Mouse (Mus musculus): ENCODE measurements around the gene C8g. TPM values are rescaled to one million over a fixed set of nuclear protein-coding genes. Genes with fewer than 3 reads are reported as not detected.

The C8g gene
- polyA plus RNA-seq, 1 experiment from 2014 or later, result 6.0 TPM

DNA sequence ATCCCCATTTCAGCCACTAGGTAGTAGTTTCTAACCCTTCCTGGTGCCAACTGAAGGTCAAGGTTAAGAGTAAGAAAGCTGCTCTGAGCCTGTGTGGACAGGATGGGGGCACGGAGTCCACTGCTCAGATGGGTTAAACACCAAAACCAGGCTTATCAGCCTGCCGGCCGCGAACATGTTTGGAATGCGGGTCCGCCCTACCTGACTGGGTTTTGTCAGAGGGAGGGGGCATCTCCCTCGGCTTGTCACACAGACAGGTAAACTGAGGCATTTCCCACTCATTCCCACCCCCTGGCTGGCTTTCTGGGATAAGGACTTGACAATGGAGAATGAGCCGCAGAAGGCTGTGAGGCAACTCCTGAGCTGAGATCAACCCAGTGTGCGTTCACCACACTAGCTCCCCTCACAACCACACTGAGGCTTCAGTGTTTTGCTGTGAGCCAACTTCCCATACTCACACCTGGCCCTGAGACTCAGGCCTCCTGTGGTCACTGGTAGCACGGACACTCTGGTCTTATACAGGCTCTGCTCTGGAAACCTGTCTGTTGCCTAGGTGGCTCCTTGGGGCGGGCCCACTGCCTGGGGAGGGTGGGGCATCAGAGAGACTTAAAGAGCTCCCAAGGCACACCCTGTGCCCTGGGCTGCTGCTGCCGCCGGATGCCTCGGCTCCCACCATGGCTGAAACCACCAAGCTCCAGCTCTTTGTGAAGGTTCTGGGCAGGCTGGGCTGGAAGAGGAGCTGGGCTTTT, 45.1 kb downstream of the C8g start, which contains the start of gene Clic3:
Gene Clic3 (plus strand): TSS at position 634 of the 749 bp plus-strand sequence.
- Histone ChIP-seq H3K36me3 (peaks cover 12% of the 10 kb centered on the region), H3K9me3 (no peaks in the 10 kb centered on the region), H3K4me1 (peaks cover 32% of the 10 kb centered on the region), H3K4me3 (no peak within 1 kb of the TSS), H3K27me3 (ENCODE audit: insufficient read depth, poor library complexity, severe bottlenecking) (peaks cover 7% of the 10 kb centered on the region; the same call in 1 of the 2 replicates), H3K27ac (no peak within 1 kb of the TSS)
- 39% methylated on average over 14 of the region's 14 CpGs for WGBS
- DNase-seq (ENCODE audit: low spot score), result no peak

DNA sequence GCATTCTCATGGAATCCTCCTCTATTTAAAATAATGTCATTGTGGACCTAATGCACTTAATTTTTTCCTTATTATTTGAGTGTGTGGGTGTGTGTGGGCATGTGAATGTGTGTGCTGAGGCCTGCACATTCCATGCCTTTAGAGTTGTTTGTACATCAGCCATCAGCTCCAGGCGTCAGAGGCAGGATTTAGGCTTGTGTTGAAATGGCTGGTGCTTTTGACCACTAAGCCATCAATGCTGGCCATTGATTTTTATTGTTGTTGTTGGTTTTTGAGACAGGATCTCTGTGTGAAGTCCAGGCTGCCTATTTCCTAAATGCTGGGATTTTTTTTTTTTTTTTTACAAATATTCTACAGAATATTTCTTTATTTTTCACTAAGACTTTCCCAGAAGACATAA, 48.6 kb downstream of the C8g start:
- Histone ChIP-seq H3K36me3 (no peaks in the 10 kb centered on the region), H3K4me3 (no peak overlapping the region), H3K9me3 (no peaks in the 10 kb centered on the region), H3K27me3 (ENCODE audit: insufficient read depth, poor library complexity, severe bottlenecking) (peaks cover 8% of the 10 kb centered on the region; the same call in 1 of the 2 replicates), H3K27ac (no peak overlapping the region), H3K4me1 (peaks cover 14% of the 10 kb centered on the region; the same call in 1 of the 2 replicates)
- 58% methylated on average over 1 of the region's 1 CpGs for WGBS
- DNase-seq (ENCODE audit: low spot score), result no peak

DNA sequence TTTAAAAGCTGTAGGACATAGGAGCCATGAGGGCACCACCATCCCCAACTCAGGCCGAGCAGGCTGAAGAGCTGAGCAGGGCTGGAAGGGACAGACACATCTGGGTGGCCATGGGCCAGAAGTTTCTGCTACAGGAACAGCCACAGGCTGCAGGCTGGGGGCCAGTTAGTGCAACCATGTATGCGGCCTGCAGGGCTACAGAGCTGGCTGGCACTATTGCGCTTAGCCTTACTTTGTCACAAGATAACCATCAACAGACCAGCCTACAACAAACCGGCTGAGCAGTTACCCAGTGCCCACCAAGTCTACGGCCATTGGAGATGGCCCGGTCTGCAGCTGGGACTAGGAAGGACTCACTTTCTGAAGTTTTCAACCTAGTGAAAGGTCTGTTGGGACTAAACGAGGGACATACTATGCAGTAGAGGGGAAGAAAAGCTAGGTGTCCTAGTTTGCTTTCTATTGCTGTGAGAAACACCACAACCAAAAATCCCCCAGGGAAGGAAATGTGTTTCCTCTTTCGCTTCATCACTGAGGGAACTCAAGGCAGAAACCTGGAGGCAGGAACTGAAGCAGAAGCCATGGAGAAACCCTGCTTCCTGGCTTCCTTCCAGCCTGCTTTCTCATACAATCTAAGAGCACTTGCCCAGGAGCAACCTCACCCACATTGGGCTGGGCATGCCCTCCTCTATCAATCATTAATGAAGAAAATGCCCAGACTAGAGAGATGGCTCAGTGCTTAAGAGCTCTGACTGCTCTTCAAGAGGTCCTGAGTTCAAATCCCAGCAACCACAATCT, 50.5 kb downstream of the C8g start:
- no peak for DNase-seq (ENCODE audit: low spot score)
- Histone ChIP-seq H3K27ac (no peak overlapping the region), H3K4me3 (no peak overlapping the region), H3K36me3 (no peaks in the 10 kb centered on the region), H3K27me3 (ENCODE audit: insufficient read depth, poor library complexity, severe bottlenecking) (peaks cover 20% of the 10 kb centered on the region), H3K9me3 (no peaks in the 10 kb centered on the region), H3K4me1 (peaks cover 2% of the 10 kb centered on the region; the same call in 1 of the 2 replicates)
- 79% methylated on average over 8 of the region's 8 CpGs for WGBS

Other genes starting within 250 kb of the C8g start
- 17.1 and 19.0 TPM in 2 replicates for gene Tmem203, start 246.3 kb downstream of the C8g start, polyA plus RNA-seq (2016; fragmentation: Nextera tagmentation; extraction: Ambion mirVana)
- 5.1 and 6.4 TPM in 2 replicates for gene Tprn, start 239.1 kb downstream of the C8g start, polyA plus RNA-seq (2016; fragmentation: Nextera tagmentation; extraction: Ambion mirVana)
- gene Ssna1, start 229.3 kb downstream of the C8g start, polyA plus RNA-seq (2016; fragmentation: Nextera tagmentation; extraction: Ambion mirVana), result 164 and 199 TPM in 2 replicates
- gene Anapc2, start 229.2 kb downstream of the C8g start, polyA plus RNA-seq (2016; fragmentation: Nextera tagmentation; extraction: Ambion mirVana), result 101 and 113 TPM in 2 replicates
- gene Tmem210, start 213.6 kb downstream of the C8g start, polyA plus RNA-seq (2016; fragmentation: Nextera tagmentation; extraction: Ambion mirVana), result not detected in 2 replicates
- not detected in 2 replicates for gene Lrrc26, start 211.8 kb downstream of the C8g start, polyA plus RNA-seq (2016; fragmentation: Nextera tagmentation; extraction: Ambion mirVana)
- gene Grin1, start 182.5 kb downstream of the C8g start, polyA plus RNA-seq (2016; fragmentation: Nextera tagmentation; extraction: Ambion mirVana), result 0.93 TPM in 1 of 2 replicates, not detected in the other
- 31.7 and 52.3 TPM in 2 replicates for gene Man1b1, start 169.4 kb downstream of the C8g start, polyA plus RNA-seq (2016; fragmentation: Nextera tagmentation; extraction: Ambion mirVana)
- gene Dpp7, start 145.4 kb downstream of the C8g start, polyA plus RNA-seq (2016; fragmentation: Nextera tagmentation; extraction: Ambion mirVana), result 12.9 and 19.1 TPM in 2 replicates
- gene Uap1l1, start 136.0 kb downstream of the C8g start, polyA plus RNA-seq (2016; fragmentation: Nextera tagmentation; extraction: Ambion mirVana), result 9.5 and 12.7 TPM in 2 replicates
- gene Sapcd2, start 129.4 kb downstream of the C8g start, polyA plus RNA-seq (2016; fragmentation: Nextera tagmentation; extraction: Ambion mirVana), result 26.8 and 31.8 TPM in 2 replicates
- gene Entpd2, start 105.8 kb downstream of the C8g start, polyA plus RNA-seq (2016; fragmentation: Nextera tagmentation; extraction: Ambion mirVana), result not detected in 2 replicates
- gene Npdc1, start 102.4 kb downstream of the C8g start, polyA plus RNA-seq (2016; fragmentation: Nextera tagmentation; extraction: Ambion mirVana), result 14.6 and 16.5 TPM in 2 replicates
- not detected in 2 replicates for gene Fut7, start 78.5 kb downstream of the C8g start, polyA plus RNA-seq (2016; fragmentation: Nextera tagmentation; extraction: Ambion mirVana)
- 3.5 and 4.7 TPM in 2 replicates for gene Abca2, start 73.0 kb downstream of the C8g start, polyA plus RNA-seq (2016; fragmentation: Nextera tagmentation; extraction: Ambion mirVana)
- 0.69 and 1.1 TPM in 2 replicates for gene Clic3, start 44.9 kb downstream of the C8g start, polyA plus RNA-seq (2016; fragmentation: Nextera tagmentation; extraction: Ambion mirVana)
- 15.6 and 17.7 TPM in 2 replicates for gene Paxx, start 40.6 kb downstream of the C8g start, polyA plus RNA-seq (2016; fragmentation: Nextera tagmentation; extraction: Ambion mirVana)
- gene Ptgds, start 31.7 kb downstream of the C8g start, polyA plus RNA-seq (2016; fragmentation: Nextera tagmentation; extraction: Ambion mirVana), result 0.18 and 0.32 TPM in 2 replicates
- gene Lcn12, start 7.8 kb downstream of the C8g start, polyA plus RNA-seq (2016; fragmentation: Nextera tagmentation; extraction: Ambion mirVana), result not detected in 2 replicates
- gene Fbxw5, start 969 bp downstream of the C8g start, polyA plus RNA-seq (2016; fragmentation: Nextera tagmentation; extraction: Ambion mirVana), result 86.0 and 92.1 TPM in 2 replicates
- gene Traf2, start 45.2 kb upstream of the C8g start, polyA plus RNA-seq (2016; fragmentation: Nextera tagmentation; extraction: Ambion mirVana), result 29.7 and 30.9 TPM in 2 replicates
- 336 and 382 TPM in 2 replicates for gene Edf1, start 56.1 kb upstream of the C8g start, polyA plus RNA-seq (2016; fragmentation: Nextera tagmentation; extraction: Ambion mirVana)
- gene Mamdc4, start 73.1 kb upstream of the C8g start, polyA plus RNA-seq (2016; fragmentation: Nextera tagmentation; extraction: Ambion mirVana), result 1.6 and 3.7 TPM in 2 replicates
- 160 and 170 TPM in 2 replicates for gene Phpt1, start 73.5 kb upstream of the C8g start, polyA plus RNA-seq (2016; fragmentation: Nextera tagmentation; extraction: Ambion mirVana)
- gene Ajm1, start 80.0 kb upstream of the C8g start, polyA plus RNA-seq (2016; fragmentation: Nextera tagmentation; extraction: Ambion mirVana), result 0.08 TPM in 1 of 2 replicates, not detected in the other
- gene Rabl6, start 106.8 kb upstream of the C8g start, polyA plus RNA-seq (2016; fragmentation: Nextera tagmentation; extraction: Ambion mirVana), result 57.9 and 69.6 TPM in 2 replicates
- gene Ccdc183, start 116.0 kb upstream of the C8g start, polyA plus RNA-seq (2016; fragmentation: Nextera tagmentation; extraction: Ambion mirVana), result 0.07 and 0.21 TPM in 2 replicates
- 14.9 and 18.5 TPM in 2 replicates for gene Tmem141, start 120.3 kb upstream of the C8g start, polyA plus RNA-seq (2016; fragmentation: Nextera tagmentation; extraction: Ambion mirVana)
- 0.26 and 1.5 TPM in 2 replicates for gene Fcna, start 126.3 kb upstream of the C8g start, polyA plus RNA-seq (2016; fragmentation: Nextera tagmentation; extraction: Ambion mirVana)
- not detected in 2 replicates for gene Lcn8, start 151.4 kb upstream of the C8g start, polyA plus RNA-seq (2016; fragmentation: Nextera tagmentation; extraction: Ambion mirVana)
- not detected in 2 replicates for gene Lcn5, start 156.2 kb upstream of the C8g start, polyA plus RNA-seq (2016; fragmentation: Nextera tagmentation; extraction: Ambion mirVana)
- not detected in 2 replicates for gene Lcn6, start 175.1 kb upstream of the C8g start, polyA plus RNA-seq (2016; fragmentation: Nextera tagmentation; extraction: Ambion mirVana)
- gene Lcn10, start 181.0 kb upstream of the C8g start, polyA plus RNA-seq (2016; fragmentation: Nextera tagmentation; extraction: Ambion mirVana), result not detected in 2 replicates
- gene Obp2a, start 198.3 kb upstream of the C8g start, polyA plus RNA-seq (2016; fragmentation: Nextera tagmentation; extraction: Ambion mirVana), result not detected in 2 replicates
- gene Bmyc, start 205.0 kb upstream of the C8g start, polyA plus RNA-seq (2016; fragmentation: Nextera tagmentation; extraction: Ambion mirVana), result 53.4 and 65.8 TPM in 2 replicates
- gene Obp2b, start 235.3 kb upstream of the C8g start, polyA plus RNA-seq (2016; fragmentation: Nextera tagmentation; extraction: Ambion mirVana), result not detected in 2 replicates